Mouse (Mus musculus): Measurements from ENCODE around the gene H1f0. TPM values are rescaled to one million over a fixed set of nuclear protein-coding genes. Genes with fewer than 3 reads are reported as not detected.

The H1f0 gene
- polyA plus RNA-seq, 1 experiment = 111 TPM

DNA sequence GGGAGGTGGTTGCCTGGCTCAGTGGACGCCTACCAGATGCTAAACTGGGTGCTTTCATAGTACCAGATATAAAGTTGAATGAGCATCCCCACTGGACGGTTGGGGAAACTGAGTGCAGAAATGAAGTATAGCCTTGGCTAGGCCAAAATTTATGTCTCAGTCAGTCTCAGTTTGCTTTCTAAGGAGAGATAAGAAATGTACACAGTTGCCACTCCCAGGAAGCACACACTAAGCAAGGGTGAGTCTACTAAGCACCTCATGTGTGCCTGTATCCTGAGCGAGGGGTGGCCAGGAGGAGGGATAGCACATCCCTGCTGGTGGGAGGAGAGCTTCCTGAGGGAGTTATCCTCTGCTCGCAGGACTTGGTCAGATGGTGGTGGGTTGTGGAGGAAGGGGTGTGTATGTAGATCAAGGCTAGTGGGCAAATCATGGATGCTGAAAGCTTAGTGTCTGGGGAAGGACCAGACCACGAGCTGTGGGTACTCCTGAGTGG is 43.9 kb upstream of the H1f0 start:
- peak overlapping the region; percentile 5 for H3ac ChIP-seq (ENCODE audit: control insufficient read depth, insufficient read length, low read depth)
- peaks cover 8% of the 10 kb centered on the region for H3K27me3 ChIP-seq (ENCODE audit: control insufficient read depth, insufficient read depth, insufficient read length)
- peaks cover 6% of the 10 kb centered on the region for H3K79me3 ChIP-seq (ENCODE audit: low read depth)
- TF ChIP-seq MYOG (IDR thresholded peaks at IDR 0.05; ENCODE audit: control insufficient read depth, extremely low read depth, insufficient read length) (no peak), FOSL1 (IDR thresholded peaks at IDR 0.05; ENCODE audit: insufficient read depth, low read length, poor library complexity, severe bottlenecking) (no peak), MYOD1 (IDR thresholded peaks at IDR 0.05; ENCODE audit: control insufficient read depth, insufficient read length, low read depth) (no peak), MAX (IDR thresholded peaks at IDR 0.05) (no peak), CEBPB (IDR thresholded peaks at IDR 0.05; ENCODE audit: low read depth) (no peak), CTCF (IDR thresholded peaks at IDR 0.05; ENCODE audit: control insufficient read depth, insufficient read depth, insufficient read length) (no peak), USF1 (IDR thresholded peaks at IDR 0.05; ENCODE audit: low read depth) (no peak)
- peak overlapping the region; percentile 78 for H3K4me3 ChIP-seq (ENCODE audit: insufficient read depth, poor library complexity, severe bottlenecking)
- H3K79me2 ChIP-seq (ENCODE audit: control insufficient read depth, insufficient read depth) = peaks cover 44% of the 10 kb centered on the region
- no peaks in the 10 kb centered on the region for H3K36me3 ChIP-seq (ENCODE audit: control insufficient read depth, insufficient read depth)

DNA sequence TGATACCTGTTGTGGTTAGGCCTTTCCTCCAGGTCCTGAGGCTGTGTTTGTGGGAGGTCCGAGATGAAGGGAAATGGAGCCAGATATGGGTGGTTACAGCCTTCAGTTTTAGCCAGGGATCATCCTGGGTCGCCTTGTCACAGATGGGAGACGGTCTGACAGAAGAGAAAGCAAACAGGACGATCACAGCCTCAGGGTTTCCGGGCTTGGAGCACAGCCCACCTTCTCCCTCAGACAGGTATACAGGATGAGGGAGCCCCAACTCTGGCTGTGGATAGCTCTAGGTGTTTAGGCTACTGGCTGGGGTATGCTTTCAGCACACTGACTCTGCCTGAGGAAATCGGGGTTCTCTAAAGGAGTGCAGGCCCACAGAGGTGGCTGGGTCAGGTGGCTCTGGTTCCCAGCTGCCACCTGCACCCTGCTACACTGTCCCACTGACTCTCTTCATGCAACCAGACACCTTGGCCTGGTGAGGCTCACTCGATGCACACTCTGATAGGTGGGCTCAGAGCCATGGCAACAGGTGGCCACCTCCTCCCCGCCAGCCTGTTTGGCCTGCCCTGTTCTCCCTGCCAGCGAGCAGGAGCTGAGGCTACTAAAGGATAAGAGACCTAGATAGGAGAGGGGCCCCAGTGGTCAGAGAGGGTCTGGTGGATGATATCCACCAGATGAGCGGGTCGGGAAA is 41.6 kb upstream of the H1f0 start:
- Histone ChIP-seq H3K27me3 (ENCODE audit: control insufficient read depth, insufficient read depth, insufficient read length) (no peaks in the 10 kb centered on the region), H3K4me3 (ENCODE audit: insufficient read depth, poor library complexity, severe bottlenecking) (no peak overlapping the region), H3K79me2 (ENCODE audit: control insufficient read depth, insufficient read depth) (peaks cover 44% of the 10 kb centered on the region), H3ac (ENCODE audit: control insufficient read depth, insufficient read length, low read depth) (no peak overlapping the region), H3K79me3 (ENCODE audit: low read depth) (peaks cover 6% of the 10 kb centered on the region), H3K36me3 (ENCODE audit: control insufficient read depth, insufficient read depth) (peaks cover 20% of the 10 kb centered on the region)
- no peak for TF ChIP-seq MYOD1 (IDR thresholded peaks at IDR 0.05; ENCODE audit: control insufficient read depth, insufficient read length, low read depth)
- no peak for TF ChIP-seq CEBPB (IDR thresholded peaks at IDR 0.05; ENCODE audit: low read depth)
- no peak for TF ChIP-seq CTCF (IDR thresholded peaks at IDR 0.05; ENCODE audit: control insufficient read depth, insufficient read depth, insufficient read length)
- TF ChIP-seq FOSL1 (IDR thresholded peaks at IDR 0.05; ENCODE audit: insufficient read depth, low read length, poor library complexity, severe bottlenecking) = no peak
- no peak for TF ChIP-seq USF1 (IDR thresholded peaks at IDR 0.05; ENCODE audit: low read depth)
- TF ChIP-seq MYOG (IDR thresholded peaks at IDR 0.05; ENCODE audit: control insufficient read depth, extremely low read depth, insufficient read length) = no peak
- TF ChIP-seq MAX (IDR thresholded peaks at IDR 0.05) = no peak

GRCm38 (mm10) chr15:78988499-78988971 is 39.7 kb upstream of the H1f0 start:
- H3ac ChIP-seq (ENCODE audit: control insufficient read depth, insufficient read length, low read depth) = peak overlapping the region; percentile 25

DNA sequence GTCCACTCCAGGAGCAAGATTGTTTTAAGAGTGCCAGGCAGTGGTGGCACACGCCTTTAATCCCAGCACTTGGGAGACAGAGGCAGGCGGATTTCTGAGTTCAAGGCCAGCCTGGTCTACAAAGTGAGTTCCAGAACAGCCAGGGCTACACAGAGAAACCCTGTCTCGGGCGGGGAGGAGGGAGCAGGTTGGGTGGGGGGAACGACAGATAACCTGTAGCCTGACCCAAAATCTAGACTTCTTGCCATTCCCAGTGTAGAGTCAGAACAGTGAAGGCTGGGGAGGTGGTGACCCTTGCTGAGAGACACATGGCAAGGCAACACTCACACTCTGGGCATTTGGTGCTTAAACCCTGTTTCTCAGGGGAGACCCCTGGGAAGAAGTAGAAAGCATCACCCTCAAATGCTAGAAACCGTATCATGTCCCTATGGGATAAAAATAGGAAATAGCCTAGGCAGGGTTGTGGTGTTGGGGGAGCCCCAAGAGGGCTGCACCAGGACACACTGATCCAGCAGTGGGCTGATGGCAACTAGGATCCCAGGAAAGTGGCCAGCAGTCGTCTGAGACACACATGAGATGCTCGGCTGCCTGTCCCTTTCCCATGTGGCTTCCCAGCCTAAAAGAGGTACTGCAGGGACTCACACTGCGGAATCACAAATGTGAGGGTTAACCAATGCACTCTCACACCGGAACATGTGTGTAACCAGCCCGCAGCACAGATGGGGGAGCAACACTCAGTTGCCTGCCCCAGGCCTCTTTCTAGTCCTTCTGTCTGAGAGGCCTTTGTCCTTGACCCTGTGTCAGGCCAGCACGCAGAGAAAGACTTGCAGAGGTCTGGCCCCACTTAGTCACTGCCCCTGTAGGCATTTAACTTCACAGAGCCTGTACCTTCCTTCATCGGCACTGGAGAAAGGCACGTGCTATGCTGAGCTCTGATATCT is 38.8 kb upstream of the H1f0 start:
- Histone ChIP-seq H3K4me3 (ENCODE audit: insufficient read depth, poor library complexity, severe bottlenecking) (no peak overlapping the region), H3K79me3 (ENCODE audit: low read depth) (peaks cover 6% of the 10 kb centered on the region), H3K36me3 (ENCODE audit: control insufficient read depth, insufficient read depth) (peaks cover 48% of the 10 kb centered on the region), H3ac (ENCODE audit: control insufficient read depth, insufficient read length, low read depth) (no peak overlapping the region), H3K27me3 (ENCODE audit: control insufficient read depth, insufficient read depth, insufficient read length) (no peaks in the 10 kb centered on the region), H3K79me2 (ENCODE audit: control insufficient read depth, insufficient read depth) (peaks cover 32% of the 10 kb centered on the region)
- no peak for TF ChIP-seq MYOD1 (IDR thresholded peaks at IDR 0.05; ENCODE audit: control insufficient read depth, insufficient read length, low read depth)
- no peak for TF ChIP-seq CTCF (IDR thresholded peaks at IDR 0.05; ENCODE audit: control insufficient read depth, insufficient read depth, insufficient read length)
- no peak for TF ChIP-seq CEBPB (IDR thresholded peaks at IDR 0.05; ENCODE audit: low read depth)
- no peak for TF ChIP-seq MYOG (IDR thresholded peaks at IDR 0.05; ENCODE audit: control insufficient read depth, extremely low read depth, insufficient read length)
- no peak for TF ChIP-seq MAX (IDR thresholded peaks at IDR 0.05)
- TF ChIP-seq FOSL1 (IDR thresholded peaks at IDR 0.05; ENCODE audit: insufficient read depth, low read length, poor library complexity, severe bottlenecking) = no peak
- TF ChIP-seq USF1 (IDR thresholded peaks at IDR 0.05; ENCODE audit: low read depth) = no peak

More at GRCm38 (mm10) chr15:78988499-78988971, 39.7 kb upstream of the H1f0 start:
- peaks cover 6% of the 10 kb centered on the region for H3K79me3 ChIP-seq (ENCODE audit: low read depth)
- no peaks in the 10 kb centered on the region for H3K27me3 ChIP-seq (ENCODE audit: control insufficient read depth, insufficient read depth, insufficient read length)
- no peak overlapping the region for H3K4me3 ChIP-seq (ENCODE audit: insufficient read depth, poor library complexity, severe bottlenecking)
- TF ChIP-seq FOSL1 (IDR thresholded peaks at IDR 0.05; ENCODE audit: insufficient read depth, low read length, poor library complexity, severe bottlenecking) (peak; percentile 18), CTCF (IDR thresholded peaks at IDR 0.05; ENCODE audit: control insufficient read depth, insufficient read depth, insufficient read length) (no peak), MYOG (IDR thresholded peaks at IDR 0.05; ENCODE audit: control insufficient read depth, extremely low read depth, insufficient read length) (no peak), CEBPB (IDR thresholded peaks at IDR 0.05; ENCODE audit: low read depth) (no peak), USF1 (IDR thresholded peaks at IDR 0.05; ENCODE audit: low read depth) (peak; percentile 39), MYOD1 (IDR thresholded peaks at IDR 0.05; ENCODE audit: control insufficient read depth, insufficient read length, low read depth) (peak; percentile 21), MAX (IDR thresholded peaks at IDR 0.05) (peak; percentile 99)
- peaks cover 40% of the 10 kb centered on the region for H3K79me2 ChIP-seq (ENCODE audit: control insufficient read depth, insufficient read depth)
- peaks cover 39% of the 10 kb centered on the region for H3K36me3 ChIP-seq (ENCODE audit: control insufficient read depth, insufficient read depth)

DNA sequence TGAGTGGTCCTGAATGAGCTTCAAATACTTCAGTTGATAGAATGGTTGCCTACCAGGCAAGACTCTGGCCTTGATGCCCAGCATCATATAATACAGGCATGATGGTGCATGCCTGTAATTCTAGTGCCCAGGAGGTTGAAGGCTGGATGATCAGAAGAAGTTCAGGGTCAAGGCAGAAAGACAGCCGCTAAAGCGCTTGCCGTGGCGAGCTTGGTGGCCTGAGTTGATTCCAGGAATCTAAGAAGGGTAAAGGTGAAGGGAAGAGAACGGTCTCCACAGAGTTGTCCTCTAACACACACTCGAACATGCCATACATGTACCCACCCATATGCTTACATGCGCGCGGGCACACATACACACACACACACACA is 38.2 kb upstream of the H1f0 start:
- no peaks in the 10 kb centered on the region for H3K27me3 ChIP-seq (ENCODE audit: control insufficient read depth, insufficient read depth, insufficient read length)
- peaks cover 2% of the 10 kb centered on the region for H3K79me3 ChIP-seq (ENCODE audit: low read depth)
- TF ChIP-seq MYOD1 (IDR thresholded peaks at IDR 0.05; ENCODE audit: control insufficient read depth, insufficient read length, low read depth) (no peak), CTCF (IDR thresholded peaks at IDR 0.05; ENCODE audit: control insufficient read depth, insufficient read depth, insufficient read length) (no peak), FOSL1 (IDR thresholded peaks at IDR 0.05; ENCODE audit: insufficient read depth, low read length, poor library complexity, severe bottlenecking) (no peak), MAX (IDR thresholded peaks at IDR 0.05) (no peak), USF1 (IDR thresholded peaks at IDR 0.05; ENCODE audit: low read depth) (no peak), MYOG (IDR thresholded peaks at IDR 0.05; ENCODE audit: control insufficient read depth, extremely low read depth, insufficient read length) (no peak)
- H3K4me3 ChIP-seq (ENCODE audit: insufficient read depth, poor library complexity, severe bottlenecking) = no peak overlapping the region
- H3K36me3 ChIP-seq (ENCODE audit: control insufficient read depth, insufficient read depth) = peaks cover 48% of the 10 kb centered on the region
- H3ac ChIP-seq (ENCODE audit: control insufficient read depth, insufficient read length, low read depth) = no peak overlapping the region
- H3K79me2 ChIP-seq (ENCODE audit: control insufficient read depth, insufficient read depth) = peaks cover 26% of the 10 kb centered on the region

Data from C2C12 (cell line).